Mouse (Mus musculus) lung, embryonic 16.5 days (tissue): ENCODE results near the gene Srrd. TPM values are rescaled to one million over a fixed set of nuclear protein-coding genes. Genes with fewer than 3 reads are reported as not detected.

Experiments
- ATAC-seq: fragments of 200-750 bp; cut with Nextera tagmentation; 2 replicates; pipeline ENCODE4 v1.8.0; 2017; ENCODE audit warnings: low read depth, mild to moderate bottlenecking, moderate library complexity
- H3K27ac ChIP-seq: fragments of 300-500 bp; sonication (generic); 2 replicates; pipeline ENCODE4 v1.5.1; 2014; ENCODE audit warnings: mild to moderate bottlenecking, control low read depth, low read length
- H3K27me3 ChIP-seq: fragments of 300-500 bp; sonication (generic); 2 replicates; pipeline ENCODE4 v1.6.1; 2014; ENCODE audit warnings: low read depth, low read length, mixed read lengths; ENCODE audit not compliant: control insufficient read depth, insufficient read depth
- H3K36me3 ChIP-seq: fragments of 300-500 bp; sonication (generic); 2 replicates; pipeline ENCODE4 v1.6.1; 2014; ENCODE audit warnings: low read length; ENCODE audit not compliant: control insufficient read depth, insufficient read depth
- H3K4me1 ChIP-seq: fragments of 300-500 bp; sonication (generic); replicated peaks from 2 replicates; pipeline ENCODE4 v1.6.1; 2014; ENCODE audit warnings: low read length, mixed read lengths; ENCODE audit not compliant: control insufficient read depth, insufficient read depth
- H3K4me2 ChIP-seq: fragments of 300-500 bp; sonication (generic); 2 replicates; pipeline ENCODE4 v1.6.1; 2014; ENCODE audit warnings: low read depth, low read length, control low read depth
- H3K4me3 ChIP-seq: fragments of 300-500 bp; sonication (generic); 2 replicates; pipeline ENCODE4 v1.5.1; 2014; ENCODE audit warnings: mild to moderate bottlenecking, low read length, control low read depth
- H3K9ac ChIP-seq: fragments of 300-500 bp; sonication (generic); 2 replicates; pipeline ENCODE4 v1.6.1; 2014; ENCODE audit warnings: low read length, control low read depth
- H3K9me3 ChIP-seq: fragments of 300-500 bp; sonication (generic); 2 replicates; pipeline ENCODE4 v1.6.1; 2016; ENCODE audit warnings: low read length; ENCODE audit not compliant: control insufficient read depth
- WGBS: fragments of 180-500 bp; shearing (Covaris S2); extraction: QIAGEN DNeasy Blood & Tissue Kit; methylation state at CpG from one replicate; pipeline ENCODE4 v1.1.7; 2014; 5-methylcytosine and 5-hydroxymethylcytosine counted together
- polyA plus RNA-seq: library from polyadenylated mRNA; unstranded; fragments of >200 nt; fragmentation: Nextera tagmentation; extraction: Ambion mirVana; gene quantifications from 2 replicates; pipeline ENCODE4 v1.2.1, GENCODE M21; 2015

The Srrd gene
- polyA plus RNA-seq, 1 experiment from 2014 or later, result 36.8 TPM

- Histone ChIP-seq H3K4me1 (peaks cover 13% of the 10 kb centered on the region), H3K4me2 (no peak overlapping the region), H3K27me3 (no peaks in the 10 kb centered on the region), H3K9ac (no peak overlapping the region), H3K27ac (no peak overlapping the region), H3K9me3 (no peaks in the 10 kb centered on the region), H3K36me3 (0 out of 2 replicates have a peak, but pooled peaks cover 3% of the 10 kb centered on the region), H3K4me3 (no peak overlapping the region)
- WGBS, result 62% methylated on average over 6 of the region's 6 CpGs
- ATAC-seq, result no peak
These were observed 1.5 kb upstream of the Srrd start for GRCm38 (mm10) chr5:112344092-112344960.

GRCm38 (mm10) chr5:112343205-112343595 is 360 bp upstream of the Srrd start:
- Histone ChIP-seq H3K4me2 (peak overlapping the region; percentile 86), H3K9ac (peak overlapping the region; percentile 78), H3K4me3 (peak overlapping the region; percentile 95), H3K27ac (peak overlapping the region; percentile 17), H3K36me3 (peaks cover 8% of the 10 kb centered on the region), H3K4me1 (peaks cover 13% of the 10 kb centered on the region), H3K27me3 (no peaks in the 10 kb centered on the region), H3K9me3 (no peaks in the 10 kb centered on the region)
- WGBS, result under 1% methylated on average over 24 of the region's 24 CpGs
- peak; percentile 78 for ATAC-seq

GRCm38 (mm10) chr5:112339215-112339614 is 3.6 kb downstream of the Srrd start:
- WGBS, result 61% methylated on average over 7 of the region's 7 CpGs

GRCm38 (mm10) chr5:112337004-112337403 is 5.8 kb downstream of the Srrd start:
- Histone ChIP-seq H3K9me3 (no peaks in the 10 kb centered on the region), H3K4me2 (no peak overlapping the region), H3K27me3 (no peaks in the 10 kb centered on the region), H3K4me3 (no peak overlapping the region), H3K4me1 (peaks cover 2% of the 10 kb centered on the region), H3K27ac (no peak overlapping the region), H3K36me3 (peaks cover 59% of the 10 kb centered on the region), H3K9ac (no peak overlapping the region)
- WGBS, result 89% methylated on average over 22 of the region's 22 CpGs
- no peak for ATAC-seq

More at GRCm38 (mm10) chr5:112339215-112339614, 3.6 kb downstream of the Srrd start:
- H3K9ac ChIP-seq, result no peak overlapping the region
- H3K27me3 ChIP-seq, result no peaks in the 10 kb centered on the region
- H3K36me3 ChIP-seq, result peaks cover 43% of the 10 kb centered on the region
- no peak overlapping the region for H3K4me3 ChIP-seq
- no peaks in the 10 kb centered on the region for H3K9me3 ChIP-seq
- ATAC-seq, result no peak
- no peak overlapping the region for H3K4me2 ChIP-seq
- no peak overlapping the region for H3K27ac ChIP-seq
- H3K4me1 ChIP-seq, result peaks cover 13% of the 10 kb centered on the region

- ATAC-seq, result peak; percentile 27; the same call in 1 of the 2 replicates
- H3K4me2 ChIP-seq, result no peak overlapping the region
- 31% methylated on average over 2 of the region's 2 CpGs for WGBS
- no peaks in the 10 kb centered on the region for H3K4me1 ChIP-seq
- no peak overlapping the region for H3K9ac ChIP-seq
- H3K27me3 ChIP-seq, result no peaks in the 10 kb centered on the region
- H3K36me3 ChIP-seq, result peaks cover 69% of the 10 kb centered on the region
- no peak overlapping the region for H3K4me3 ChIP-seq
- H3K27ac ChIP-seq, result no peak overlapping the region
- H3K9me3 ChIP-seq, result no peaks in the 10 kb centered on the region
These were observed 7.4 kb downstream of the Srrd start for GRCm38 (mm10) chr5:112335473-112335872.

GRCm38 (mm10) chr5:112329805-112330564 is 12.9 kb downstream of the Srrd start:
- no peak overlapping the region for H3K9ac ChIP-seq
- H3K4me1 ChIP-seq, result peaks cover 14% of the 10 kb centered on the region
- H3K4me3 ChIP-seq, result no peak overlapping the region
- H3K27ac ChIP-seq, result no peak overlapping the region
- no peak overlapping the region for H3K4me2 ChIP-seq
- H3K36me3 ChIP-seq, result peaks cover 41% of the 10 kb centered on the region
- 90% methylated on average over 14 of the region's 14 CpGs for WGBS
- no peaks in the 10 kb centered on the region for H3K27me3 ChIP-seq
- H3K9me3 ChIP-seq, result no peaks in the 10 kb centered on the region
- no peak for ATAC-seq

GRCm38 (mm10) chr5:112327854-112328253 is 15.0 kb downstream of the Srrd start:
- Histone ChIP-seq H3K4me2 (no peak overlapping the region), H3K9ac (no peak overlapping the region), H3K36me3 (peaks cover 21% of the 10 kb centered on the region), H3K9me3 (no peaks in the 10 kb centered on the region), H3K27me3 (no peaks in the 10 kb centered on the region), H3K27ac (no peak overlapping the region), H3K4me1 (peaks cover 16% of the 10 kb centered on the region), H3K4me3 (no peak overlapping the region)
- 88% methylated on average over 15 of the region's 15 CpGs for WGBS
- no peak for ATAC-seq

- peaks cover 16% of the 10 kb centered on the region for H3K4me1 ChIP-seq
- H3K9ac ChIP-seq, result peak overlapping the region; percentile 86
- ATAC-seq, result peak; percentile 40
- peaks cover 14% of the 10 kb centered on the region for H3K36me3 ChIP-seq
- H3K4me3 ChIP-seq, result peak overlapping the region; percentile 89
- H3K27me3 ChIP-seq, result no peaks in the 10 kb centered on the region
- peak overlapping the region; percentile 65 for H3K4me2 ChIP-seq
- no peaks in the 10 kb centered on the region for H3K9me3 ChIP-seq
- WGBS, result under 1% methylated on average over 27 of the region's 33 CpGs
- H3K27ac ChIP-seq, result 0 out of 2 replicates have a peak overlapping the region, but pooled peaks have one; percentile 15
These were observed 16.3 kb downstream of the Srrd start for GRCm38 (mm10) chr5:112326446-112327009.
